Mouse (Mus musculus) olfactory bulb, adult 2 months (tissue): ENCODE data around the gene Zfp113. TPM values are rescaled to one million over a fixed set of nuclear protein-coding genes. Genes with fewer than 3 reads are reported as not detected.

ENCODE experiments used
- H3K27ac ChIP-seq: fragments of 200-500 bp; 2 replicates; pipeline ENCODE4 v1.5.1; 2012; ENCODE audit warnings: low read depth, low read length; ENCODE audit not compliant: insufficient read depth
- H3K4me1 ChIP-seq: fragments of 200-500 bp; 2 replicates; pipeline ENCODE4 v1.6.1; 2012; ENCODE audit warnings: low read length; ENCODE audit not compliant: control insufficient read depth, insufficient read depth
- H3K4me3 ChIP-seq: fragments of 200-500 bp; 2 replicates; pipeline ENCODE4 v1.5.1; 2012; ENCODE audit warnings: mild to moderate bottlenecking, low read depth, low read length, moderate library complexity; ENCODE audit not compliant: insufficient read depth
- CTCF ChIP-seq: fragments of 200-500 bp; IDR thresholded peaks from 2 replicates; pipeline ENCODE4 v1.5.1; 2012; ENCODE audit warnings: low read depth, mild to moderate bottlenecking, low read length, moderate library complexity; ENCODE audit not compliant: insufficient read depth
- POLR2A ChIP-seq: fragments of 200-500 bp; IDR thresholded peaks from 2 replicates; pipeline ENCODE4 v1.6.1; 2012; ENCODE audit warnings: mild to moderate bottlenecking, low read depth, low read length, moderate library complexity; ENCODE audit not compliant: insufficient read depth
- WGBS: fragments of 180-500 bp; shearing (Covaris S2); methylation state at CpG from one replicate; pipeline ENCODE4 v1.1.7; 2018; 5-methylcytosine and 5-hydroxymethylcytosine counted together
- polyA plus RNA-seq: library from polyadenylated mRNA; stranded (reverse); fragments of >200 nt; gene quantifications from 2 replicates; pipeline ENCODE4 v1.2.4, GENCODE M21; 2012; ENCODE audit warnings: low replicate concordance; ENCODE audit not compliant: missing spikeins, insufficient read depth, insufficient read length

Gene Zfp113
- polyA plus RNA-seq, 1 experiment, result not detected

GRCm38 (mm10) chr5:138107130-138107529 lies 48.4 kb downstream of the Zfp113 start:
- Histone ChIP-seq H3K4me3 (no peak overlapping the region), H3K27ac (no peak overlapping the region), H3K4me1 (no peaks in the 10 kb centered on the region)
- WGBS, result 66% methylated on average over 3 of the region's 3 CpGs
- no peak for TF ChIP-seq CTCF
- TF ChIP-seq POLR2A, result no peak

GRCm38 (mm10) chr5:138104976-138105375 lies 50.6 kb downstream of the Zfp113 start:
- Histone ChIP-seq H3K4me3 (no peak overlapping the region), H3K4me1 (no peaks in the 10 kb centered on the region), H3K27ac (no peak overlapping the region)
- TF ChIP-seq CTCF (no peak), POLR2A (no peak)
- 87% methylated on average over 2 of the region's 2 CpGs for WGBS

DNA sequence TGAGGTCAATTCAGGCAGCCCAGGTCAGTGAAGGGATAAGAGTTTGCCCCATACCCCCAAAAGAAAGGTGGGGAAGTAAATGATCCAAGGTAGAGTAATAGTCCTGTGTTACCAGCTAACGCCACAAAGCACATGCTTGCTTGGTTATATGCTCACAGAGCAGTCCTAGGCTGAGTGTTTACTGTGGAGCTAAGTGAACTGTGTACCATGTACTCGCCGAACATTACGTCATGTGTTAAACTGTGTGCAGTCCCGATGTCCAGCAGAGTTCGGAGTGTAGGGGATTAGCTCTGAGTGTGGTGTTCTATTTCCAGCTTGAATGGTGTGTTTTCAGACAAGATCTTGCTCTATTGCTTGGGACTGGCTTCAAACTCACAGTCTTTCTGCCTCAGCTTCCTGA lies 61.1 kb downstream of the Zfp113 start:
- Histone ChIP-seq H3K27ac (no peak overlapping the region), H3K4me3 (no peak overlapping the region), H3K4me1 (no peaks in the 10 kb centered on the region)
- WGBS, result 95% methylated on average over 6 of the region's 6 CpGs
- TF ChIP-seq CTCF (no peak), POLR2A (no peak)

DNA sequence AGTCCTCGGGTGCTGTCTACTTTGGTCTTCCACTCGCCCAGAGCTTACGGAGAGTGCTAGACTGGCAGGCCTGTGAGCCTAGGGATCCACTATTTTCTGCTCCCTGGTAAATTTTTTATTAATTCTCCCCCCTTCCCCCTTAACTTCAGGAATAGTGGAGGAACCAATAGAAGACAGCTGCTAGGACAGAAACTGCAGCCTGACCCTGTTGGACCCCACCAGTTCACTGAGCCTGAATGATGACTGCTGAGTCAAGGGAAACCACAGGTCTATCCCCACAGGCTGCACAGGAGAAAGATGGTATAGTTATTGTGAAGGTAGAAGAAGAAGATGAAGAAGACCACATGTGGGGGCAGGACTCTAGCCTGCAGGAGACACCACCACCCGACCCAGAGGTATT lies 62.8 kb downstream of the Zfp113 start:
- H3K4me3 ChIP-seq, result no peak overlapping the region
- H3K4me1 ChIP-seq, result no peaks in the 10 kb centered on the region
- WGBS, result 90% methylated on average over 4 of the region's 4 CpGs
- no peak overlapping the region for H3K27ac ChIP-seq
- TF ChIP-seq CTCF (no peak), POLR2A (no peak)

- Histone ChIP-seq H3K4me3 (no peak overlapping the region), H3K27ac (no peak overlapping the region), H3K4me1 (no peaks in the 10 kb centered on the region)
- WGBS, result 83% methylated on average over 5 of the region's 5 CpGs
- no peak for TF ChIP-seq POLR2A
- no peak for TF ChIP-seq CTCF
Measured at GRCm38 (mm10) chr5:138090737-138091136, 64.8 kb downstream of the Zfp113 start.

GRCm38 (mm10) chr5:138090271-138090670 lies 65.3 kb downstream of the Zfp113 start:
- TF ChIP-seq CTCF (no peak), POLR2A (no peak)
- H3K27ac ChIP-seq, result no peak overlapping the region
- no peak overlapping the region for H3K4me3 ChIP-seq
- 69% methylated on average over 3 of the region's 3 CpGs for WGBS
- H3K4me1 ChIP-seq, result no peaks in the 10 kb centered on the region

Other genes starting within 250 kb of the Zfp113 start
- not detected in 2 replicates for gene Cyp3a13, start 234.1 kb downstream of the Zfp113 start, polyA plus RNA-seq
- not detected in 2 replicates for gene Gjc3, start 192.6 kb downstream of the Zfp113 start, polyA plus RNA-seq
- not detected in 2 replicates for gene Azgp1, start 174.2 kb downstream of the Zfp113 start, polyA plus RNA-seq
- not detected in 2 replicates for gene Smok3a, start 134.5 kb downstream of the Zfp113 start, polyA plus RNA-seq
- gene Smok3b, start 134.3 kb downstream of the Zfp113 start, polyA plus RNA-seq, result not detected in 2 replicates
- gene Smok3c, start 102.5 kb downstream of the Zfp113 start, polyA plus RNA-seq, result not detected in 2 replicates
- gene Zkscan1, start 70.7 kb downstream of the Zfp113 start, polyA plus RNA-seq, result not detected in 2 replicates
- gene Zscan21, start 38.8 kb downstream of the Zfp113 start, polyA plus RNA-seq, result not detected in 2 replicates
- not detected in 2 replicates for gene Cops6, start 5.3 kb upstream of the Zfp113 start, polyA plus RNA-seq
- gene Ap4m1, start 16.3 kb upstream of the Zfp113 start, polyA plus RNA-seq, result not detected in 2 replicates
- not detected in 2 replicates for gene Mcm7, start 16.7 kb upstream of the Zfp113 start, polyA plus RNA-seq
- not detected in 2 replicates for gene Taf6, start 31.7 kb upstream of the Zfp113 start, polyA plus RNA-seq
- gene Cnpy4, start 31.7 kb upstream of the Zfp113 start, polyA plus RNA-seq, result 309 TPM in 1 of 2 replicates, not detected in the other
- gene Mblac1, start 38.6 kb upstream of the Zfp113 start, polyA plus RNA-seq, result not detected in 2 replicates
- not detected in 2 replicates for gene Nxpe5, start 70.2 kb upstream of the Zfp113 start, polyA plus RNA-seq
- not detected in 2 replicates for gene Lamtor4, start 99.7 kb upstream of the Zfp113 start, polyA plus RNA-seq
- gene BC037034, start 108.3 kb upstream of the Zfp113 start, polyA plus RNA-seq, result 185 TPM in 1 of 2 replicates, not detected in the other
- gene Gal3st4, start 117.1 kb upstream of the Zfp113 start, polyA plus RNA-seq, result not detected in 2 replicates
- not detected in 2 replicates for gene Gm43720, start 124.2 kb upstream of the Zfp113 start, polyA plus RNA-seq
- gene Gpc2, start 124.3 kb upstream of the Zfp113 start, polyA plus RNA-seq, result not detected in 2 replicates
- not detected in 2 replicates for gene Stag3, start 124.5 kb upstream of the Zfp113 start, polyA plus RNA-seq
- gene Pvrig, start 186.2 kb upstream of the Zfp113 start, polyA plus RNA-seq, result not detected in 2 replicates